In genomic region chr17:27041787-27042055, GRCm38 (mm10) we compare ENCODE assay signal across 26 mouse cellular contexts. TPM values are rescaled to one million over a fixed set of nuclear protein-coding genes. Genes with fewer than 3 reads are reported as not detected.
DNase-seq lines count a peak whose midpoint lies in the region; ATAC-seq lines count a peak whose summit lies in the region.
"Had no signal": no experiment of that assay in that cellular context is flagged by ENCODE, and none has a peak within 500 bp of the region (broad histone marks: within the 10 kb centered on the region; RNA-seq: fewer than 3 reads in every experiment).

No protein-coding gene starts in this region.

- H3K9ac ChIP-seq in hindbrain, embryonic 13.5 days: no peak overlapping the region
- H3K9ac ChIP-seq in embryonic facial prominence, embryonic 13.5 days: no peak overlapping the region
- no peak overlapping the region for H3K9ac ChIP-seq in midbrain, embryonic 16.5 days (ENCODE audit: low read depth, low read length)
- H3K9ac ChIP-seq: forebrain, embryonic 12.5 days; heart, embryonic 12.5 days; limb, embryonic 15.5 days; liver, embryonic 15.5 days; midbrain, embryonic 15.5 days; neural tube, embryonic 13.5 days had no signal

- H3K36me3 ChIP-seq in hindbrain, embryonic 10.5 days: no peaks in the 10 kb centered on the region
- no peaks in the 10 kb centered on the region for H3K36me3 ChIP-seq in hindbrain, embryonic 13.5 days
- H3K36me3 ChIP-seq in embryonic facial prominence, embryonic 13.5 days: no peaks in the 10 kb centered on the region
- no peaks in the 10 kb centered on the region for H3K36me3 ChIP-seq in splenic B cell, adult 2 months (ENCODE audit: control insufficient read depth, insufficient read depth, low read length, poor library complexity, severe bottlenecking)
- no peaks in the 10 kb centered on the region for H3K36me3 ChIP-seq in midbrain, embryonic 16.5 days (ENCODE audit: control insufficient read depth, insufficient read depth, low read length)
- H3K36me3 ChIP-seq: forebrain, embryonic 12.5 days; heart, embryonic 12.5 days; hindbrain, embryonic 12.5 days; limb, embryonic 15.5 days; liver, embryonic 15.5 days; midbrain, embryonic 15.5 days; neural tube, embryonic 13.5 days had no signal

- 89% methylated on average over 2 of the region's 2 CpGs for WGBS in hindbrain, embryonic 10.5 days
- 85% methylated on average over 2 of the region's 2 CpGs for WGBS in hindbrain, embryonic 13.5 days
- WGBS in embryonic facial prominence, embryonic 13.5 days: 87% methylated on average over 2 of the region's 2 CpGs
- 90% methylated on average over 2 of the region's 2 CpGs for WGBS in midbrain, embryonic 16.5 days

- DNase-seq in hindbrain, embryonic 10.5 days (ENCODE audit: low spot score): no peak
- DNase-seq in spleen, postnatal 10 days (ENCODE audit: low spot score in 2 of 2): peak; percentile 22 to 50
- no peak for DNase-seq in spleen, postnatal 14 days (ENCODE audit: low spot score in 2 of 2)
- DNase-seq in splenic B cell, adult 2 months (ENCODE audit: low read depth, low spot score): peak; percentile 62
- DNase-seq in urinary bladder, postnatal 25 days (ENCODE audit: low spot score): no peak
- DNase-seq: cerebellum, adult 11 months; cerebellum, postnatal 10 days; gastrocnemius, postnatal 10 days; heart, adult 11 months; heart, postnatal 10 days; kidney, adult 11 months; kidney, postnatal 36 days; layer of hippocampus, postnatal 36 days; lung, postnatal 4 days; thymus, postnatal 14 days had no signal

- peaks cover 51% of the 10 kb centered on the region for H3K4me1 ChIP-seq in hindbrain, embryonic 10.5 days (replicated peaks)
- peaks cover 37% of the 10 kb centered on the region for H3K4me1 ChIP-seq in hindbrain, embryonic 13.5 days (replicated peaks)
- peaks cover 48% of the 10 kb centered on the region for H3K4me1 ChIP-seq in embryonic facial prominence, embryonic 13.5 days
- H3K4me1 ChIP-seq in midbrain, embryonic 16.5 days (ENCODE audit: control insufficient read depth, insufficient read depth, low read length): peaks cover 8% of the 10 kb centered on the region

- no peaks in the 10 kb centered on the region for H3K9me3 ChIP-seq in hindbrain, embryonic 10.5 days
- no peaks in the 10 kb centered on the region for H3K9me3 ChIP-seq in hindbrain, embryonic 13.5 days
- H3K9me3 ChIP-seq in embryonic facial prominence, embryonic 13.5 days: no peaks in the 10 kb centered on the region
- H3K9me3 ChIP-seq in midbrain, embryonic 16.5 days (replicated peaks; ENCODE audit: control insufficient read depth, low read length, poor library complexity, severe bottlenecking): no peaks in the 10 kb centered on the region
- H3K9me3 ChIP-seq: forebrain, embryonic 12.5 days; heart, embryonic 12.5 days; hindbrain, embryonic 12.5 days; limb, embryonic 15.5 days; liver, embryonic 15.5 days; midbrain, embryonic 15.5 days; neural tube, embryonic 13.5 days had no signal

- ATAC-seq in hindbrain, embryonic 13.5 days (ENCODE audit: low FRiP score): no peak
- no peak for ATAC-seq in embryonic facial prominence, embryonic 13.5 days (ENCODE audit: insufficient number of reproducible peaks, insufficient read depth, low FRiP score, low TSS enrichment, low read depth)
- no peak for ATAC-seq in midbrain, embryonic 16.5 days
- ATAC-seq: midbrain, embryonic 15.5 days had no signal

- H3K27me3 ChIP-seq in hindbrain, embryonic 10.5 days (ENCODE audit: insufficient read depth, poor library complexity, severe bottlenecking): peaks cover 21% of the 10 kb centered on the region
- H3K27me3 ChIP-seq in hindbrain, embryonic 13.5 days: no peaks in the 10 kb centered on the region
- H3K27me3 ChIP-seq in embryonic facial prominence, embryonic 13.5 days: no peaks in the 10 kb centered on the region
- no peaks in the 10 kb centered on the region for H3K27me3 ChIP-seq in splenic B cell, adult 2 months (ENCODE audit: control insufficient read depth, insufficient read depth, low read length, poor library complexity, severe bottlenecking)
- H3K27me3 ChIP-seq in midbrain, embryonic 16.5 days (ENCODE audit: control insufficient read depth, insufficient read depth, low read depth, low read length): no peaks in the 10 kb centered on the region
- H3K27me3 ChIP-seq: heart, embryonic 12.5 days; limb, embryonic 15.5 days; liver, embryonic 15.5 days; midbrain, embryonic 15.5 days; neural tube, embryonic 13.5 days had no signal

- no peak overlapping the region for H3K4me2 ChIP-seq in hindbrain, embryonic 13.5 days
- no peak overlapping the region for H3K4me2 ChIP-seq in embryonic facial prominence, embryonic 13.5 days
- no peak overlapping the region for H3K4me2 ChIP-seq in midbrain, embryonic 16.5 days (ENCODE audit: low read length)
- H3K4me2 ChIP-seq: forebrain, embryonic 12.5 days; heart, embryonic 12.5 days; hindbrain, embryonic 12.5 days; limb, embryonic 15.5 days; liver, embryonic 15.5 days; midbrain, embryonic 15.5 days; neural tube, embryonic 13.5 days had no signal

- no peak overlapping the region for H3K4me3 ChIP-seq in hindbrain, embryonic 10.5 days
- no peak overlapping the region for H3K4me3 ChIP-seq in hindbrain, embryonic 13.5 days
- no peak overlapping the region for H3K4me3 ChIP-seq in embryonic facial prominence, embryonic 13.5 days
- H3K4me3 ChIP-seq in midbrain, embryonic 16.5 days (ENCODE audit: low read depth, low read length): no peak overlapping the region
- H3K4me3 ChIP-seq: forebrain, embryonic 12.5 days; heart, embryonic 12.5 days; hindbrain, embryonic 12.5 days; limb, embryonic 15.5 days; liver, embryonic 15.5 days; midbrain, embryonic 15.5 days; myocyte; neural tube, embryonic 13.5 days had no signal

- H3K27ac ChIP-seq in hindbrain, embryonic 10.5 days: peak overlapping the region; percentile 84; the same call in 1 of the 2 replicates
- H3K27ac ChIP-seq in hindbrain, embryonic 13.5 days: no peak overlapping the region
- H3K27ac ChIP-seq in embryonic facial prominence, embryonic 13.5 days: 0 out of 2 replicates have a peak overlapping the region, but pooled peaks have one; percentile 64
- H3K27ac ChIP-seq in midbrain, embryonic 16.5 days (ENCODE audit: low read length): no peak overlapping the region
- H3K27ac ChIP-seq: forebrain, embryonic 12.5 days; limb, embryonic 15.5 days; liver, embryonic 15.5 days; midbrain, embryonic 15.5 days; neural tube, embryonic 13.5 days had no signal

RNA-seq across cellular contexts. Expression of gene Bak1, which starts 12.9 kb away (rescaled TPM):
- polyA plus RNA-seq in hindbrain, embryonic 10.5 days (2016; fragmentation: Nextera tagmentation; extraction: Ambion mirVana): 2.9 and 6.6 TPM in 2 replicates
- polyA plus RNA-seq in hindbrain, embryonic 13.5 days (2015; fragmentation: Nextera tagmentation; extraction: Ambion mirVana): 2.5 and 3.1 TPM in 2 replicates
- polyA plus RNA-seq in embryonic facial prominence, embryonic 13.5 days (2015; fragmentation: Nextera tagmentation; extraction: Ambion mirVana): 4.6 and 5.7 TPM in 2 replicates
- polyA plus RNA-seq in midbrain, embryonic 16.5 days (2015; fragmentation: Nextera tagmentation; extraction: Ambion mirVana): 2.9 and 3.7 TPM in 2 replicates

RNA-seq across cellular contexts. Expression of gene Itpr3, which starts 15.4 kb away (rescaled TPM):
- 1.8 and 2.0 TPM in 2 replicates for polyA plus RNA-seq in hindbrain, embryonic 10.5 days (2016; fragmentation: Nextera tagmentation; extraction: Ambion mirVana)
- 1.1 and 1.2 TPM in 2 replicates for polyA plus RNA-seq in hindbrain, embryonic 13.5 days (2015; fragmentation: Nextera tagmentation; extraction: Ambion mirVana)
- 3.8 and 4.0 TPM in 2 replicates for polyA plus RNA-seq in embryonic facial prominence, embryonic 13.5 days (2015; fragmentation: Nextera tagmentation; extraction: Ambion mirVana)
- 0.70 and 0.73 TPM in 2 replicates for polyA plus RNA-seq in midbrain, embryonic 16.5 days (2015; fragmentation: Nextera tagmentation; extraction: Ambion mirVana)

Comparison
In these comparisons a context has a peak if more than half of its experiments do, and no peak if none do; other contexts are left out.
1. DNase-seq: peak in spleen, postnatal 10 days (2 of 2) and splenic B cell, adult 2 months (single experiment); none in hindbrain, embryonic 10.5 days (single experiment), spleen, postnatal 14 days (0 of 2) and urinary bladder, postnatal 25 days (single experiment).
2. H3K27ac ChIP-seq: peak in hindbrain, embryonic 10.5 days (single experiment) and embryonic facial prominence, embryonic 13.5 days (single experiment); none in hindbrain, embryonic 13.5 days (single experiment) and midbrain, embryonic 16.5 days (single experiment).